Mouse (Mus musculus) megakaryocyte, embryonic 14.5 days (primary cell): Measurements from ENCODE around the gene Wasf1.

Experiments
- FLI1 ChIP-seq: IDR thresholded peaks from 2 replicates; pipeline ENCODE4 v1.6.1; 2012; ENCODE audit warnings: low read length, inconsistent platforms, mixed read lengths
- GATA1 ChIP-seq: IDR thresholded peaks from 3 replicates; pipeline ENCODE4 v1.6.1; 2012; ENCODE audit warnings: mixed read lengths, low read length, inconsistent platforms, borderline replicate concordance

GRCm38 (mm10) chr10:40970601-40971245 is 87.4 kb downstream of the Wasf1 start:
- TF ChIP-seq GATA1 (no peak), FLI1 (no peak)
